Mouse (Mus musculus) midbrain, embryonic 14.5 days (tissue): ENCODE measurements around the gene Ccl7. TPM values are rescaled to one million over a fixed set of nuclear protein-coding genes. Genes with fewer than 3 reads are reported as not detected.

ENCODE experiments used
- ATAC-seq: fragments of 200-750 bp; cut with Nextera tagmentation; 2 replicates; pipeline ENCODE4 v1.8.0; 2017; ENCODE audit warnings: moderate number of reproducible peaks, moderate library complexity; ENCODE audit not compliant: low FRiP score, low TSS enrichment
- DNase-seq: peaks from one replicate; pipeline ENCODE4 v3.0.0-alpha.2; 2015
- H3K27ac ChIP-seq: fragments of 300-500 bp; sonication (generic); replicated peaks from 2 replicates; pipeline ENCODE4 v1.5.1; 2014; ENCODE audit warnings: mild to moderate bottlenecking, low read depth, low read length, moderate library complexity
- H3K27me3 ChIP-seq: fragments of 300-500 bp; sonication (generic); 2 replicates; pipeline ENCODE4 v1.6.1; 2014; ENCODE audit warnings: low read length, control low read depth, mixed read lengths; ENCODE audit not compliant: control insufficient read depth, insufficient read depth
- H3K36me3 ChIP-seq: fragments of 300-500 bp; sonication (generic); 2 replicates; pipeline ENCODE4 v1.6.1; 2014; ENCODE audit warnings: low read length, control low read depth; ENCODE audit not compliant: control insufficient read depth, insufficient read depth
- H3K4me1 ChIP-seq: fragments of 300-500 bp; sonication (generic); 2 replicates; pipeline ENCODE4 v1.6.1; 2014; ENCODE audit warnings: mild to moderate bottlenecking, antibody characterized with exemption, low read length, control low read depth; ENCODE audit not compliant: control insufficient read depth, insufficient read depth
- H3K4me2 ChIP-seq: fragments of 300-500 bp; sonication (generic); 2 replicates; pipeline ENCODE4 v1.6.1; 2014; ENCODE audit warnings: mild to moderate bottlenecking, low read length, moderate library complexity
- H3K4me3 ChIP-seq: fragments of 300-500 bp; sonication (generic); replicated peaks from 2 replicates; pipeline ENCODE4 v1.5.1; 2014; ENCODE audit warnings: low read depth, low read length
- H3K9ac ChIP-seq: fragments of 300-500 bp; sonication (generic); replicated peaks from 2 replicates; pipeline ENCODE4 v1.6.1; 2014; ENCODE audit warnings: mild to moderate bottlenecking, low read length, moderate library complexity
- H3K9me3 ChIP-seq: fragments of 300-500 bp; sonication (generic); 2 replicates; pipeline ENCODE4 v1.6.1; 2016; ENCODE audit warnings: low read length, control low read depth, mixed read lengths; ENCODE audit not compliant: control insufficient read depth
- WGBS: fragments of 180-500 bp; shearing (Covaris S2); extraction: QIAGEN DNeasy Blood & Tissue Kit; methylation state at CpG from one replicate; pipeline ENCODE4 v1.1.7; 2014; 5-methylcytosine and 5-hydroxymethylcytosine counted together
- polyA plus RNA-seq: library from polyadenylated mRNA; unstranded; fragments of >200 nt; fragmentation: Nextera tagmentation; extraction: Ambion mirVana; gene quantifications from 2 replicates; pipeline ENCODE4 v1.2.1, GENCODE M21; 2014

The Ccl7 gene
- polyA plus RNA-seq, 1 experiment from 2014 or later, result 1.9 TPM

DNA sequence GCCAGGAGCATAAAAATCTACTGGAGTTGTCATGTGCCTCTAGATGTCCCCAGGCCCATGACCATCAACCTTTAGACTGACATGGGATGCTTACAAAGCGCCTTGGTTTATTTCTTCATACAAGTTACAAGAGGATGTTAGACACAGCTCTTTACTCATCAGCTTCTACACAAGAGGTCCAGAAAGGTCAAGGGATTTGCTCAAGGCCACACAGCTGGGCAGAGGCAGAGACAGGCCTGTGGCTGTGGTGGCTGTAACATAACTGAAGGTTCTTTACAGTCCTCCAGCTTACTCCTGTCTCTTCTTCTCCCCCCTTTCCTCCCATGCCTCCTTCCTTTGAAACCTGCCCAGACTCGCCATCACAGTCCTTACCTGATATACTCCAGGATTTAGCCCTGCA lies 15.3 kb upstream of the Ccl7 start:
- WGBS, result 71% methylated on average over 2 of the region's 2 CpGs
- H3K27ac ChIP-seq, result no peak overlapping the region
- DNase-seq (no peak), ATAC-seq (no peak)
- H3K36me3 ChIP-seq, result no peaks in the 10 kb centered on the region
- no peak overlapping the region for H3K4me2 ChIP-seq
- no peaks in the 10 kb centered on the region for H3K9me3 ChIP-seq
- no peak overlapping the region for H3K9ac ChIP-seq
- no peak overlapping the region for H3K4me3 ChIP-seq
- no peaks in the 10 kb centered on the region for H3K27me3 ChIP-seq
- H3K4me1 ChIP-seq, result no peaks in the 10 kb centered on the region

DNA sequence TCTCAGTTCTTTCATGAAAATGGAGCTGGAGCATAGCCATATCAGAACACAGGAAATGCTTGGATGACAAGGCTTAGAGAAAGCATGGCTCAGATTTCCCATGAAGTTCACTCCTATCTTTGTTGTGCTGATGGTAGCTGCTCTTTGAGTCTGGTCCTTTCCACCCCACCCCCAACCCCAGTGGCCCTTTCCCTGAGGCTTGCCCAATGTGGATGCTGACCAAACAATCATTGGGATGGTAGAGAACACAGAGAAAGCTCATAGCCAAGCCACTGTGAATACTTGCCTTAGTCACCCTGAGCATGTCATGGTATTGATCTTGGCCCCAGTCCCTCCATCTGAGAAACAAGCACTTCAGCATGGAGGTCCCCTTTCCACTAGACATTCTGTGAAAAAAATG lies 13.4 kb upstream of the Ccl7 start:
- no peaks in the 10 kb centered on the region for H3K36me3 ChIP-seq
- H3K9me3 ChIP-seq, result no peaks in the 10 kb centered on the region
- H3K4me1 ChIP-seq, result no peaks in the 10 kb centered on the region
- no peaks in the 10 kb centered on the region for H3K27me3 ChIP-seq
- H3K4me3 ChIP-seq, result no peak overlapping the region
- no peak overlapping the region for H3K9ac ChIP-seq
- DNase-seq, result no peak
- no peak overlapping the region for H3K4me2 ChIP-seq
- no peak for ATAC-seq
- H3K27ac ChIP-seq, result no peak overlapping the region

DNA sequence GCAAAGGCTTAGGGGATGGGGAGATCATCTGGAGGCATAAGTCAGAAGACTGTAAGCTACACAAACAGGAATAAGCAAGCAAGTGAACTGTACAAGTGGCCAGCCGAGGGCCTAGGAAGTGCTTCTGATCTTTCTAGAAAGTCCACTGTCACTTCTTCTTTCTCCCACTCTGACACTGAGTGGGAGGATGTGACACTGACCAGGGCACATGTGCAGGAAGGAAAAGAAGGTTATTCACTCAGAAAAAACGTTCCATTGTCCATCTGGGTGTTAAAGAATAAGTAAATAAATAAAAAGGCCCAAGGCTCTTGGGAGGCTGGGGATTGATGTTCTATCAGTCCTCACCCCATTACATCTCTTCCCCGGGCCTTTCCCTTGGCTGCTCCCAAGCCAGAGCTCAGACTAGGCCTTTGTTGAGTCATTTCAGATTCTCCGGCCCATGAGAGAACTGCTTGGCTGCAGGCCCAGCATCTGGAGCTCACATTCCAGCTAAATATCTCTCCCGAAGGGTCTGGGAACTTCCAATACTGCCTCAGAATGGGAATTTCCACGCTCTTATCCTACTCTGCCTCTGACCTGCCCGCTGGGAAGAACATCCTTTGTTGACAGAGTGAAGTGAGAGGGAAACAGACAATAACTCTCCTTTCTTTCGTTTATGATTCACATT lies 12.7 kb upstream of the Ccl7 start:
- H3K27me3 ChIP-seq, result no peaks in the 10 kb centered on the region
- peak; percentile 57 for DNase-seq
- H3K4me3 ChIP-seq, result no peak overlapping the region
- no peaks in the 10 kb centered on the region for H3K4me1 ChIP-seq
- no peaks in the 10 kb centered on the region for H3K36me3 ChIP-seq
- ATAC-seq, result no peak
- no peak overlapping the region for H3K9ac ChIP-seq
- no peak overlapping the region for H3K4me2 ChIP-seq
- H3K9me3 ChIP-seq, result no peaks in the 10 kb centered on the region
- H3K27ac ChIP-seq, result peak overlapping the region; percentile 20
- 46% methylated on average over 8 of the region's 8 CpGs for WGBS

DNA sequence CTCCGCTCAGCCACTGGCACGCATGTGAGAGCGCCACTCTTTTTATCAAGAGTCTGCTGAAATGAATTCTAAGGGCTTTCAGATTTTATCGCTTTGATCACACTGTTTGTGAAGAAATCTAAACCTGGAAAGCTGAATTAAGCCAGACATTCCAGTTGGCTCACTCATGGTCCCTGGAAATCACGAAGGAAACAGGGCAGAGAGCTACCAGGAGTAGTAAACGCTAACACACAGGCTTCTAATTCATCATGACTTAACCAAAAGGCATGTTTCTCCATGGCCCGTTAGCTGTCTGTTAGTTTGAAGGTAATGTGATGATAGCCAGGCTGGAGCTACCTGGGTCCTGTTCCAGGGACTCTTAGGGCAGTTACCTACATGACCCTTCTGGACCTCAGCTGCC lies 11.1 kb upstream of the Ccl7 start:
- no peak overlapping the region for H3K27ac ChIP-seq
- H3K9ac ChIP-seq, result no peak overlapping the region

DNA sequence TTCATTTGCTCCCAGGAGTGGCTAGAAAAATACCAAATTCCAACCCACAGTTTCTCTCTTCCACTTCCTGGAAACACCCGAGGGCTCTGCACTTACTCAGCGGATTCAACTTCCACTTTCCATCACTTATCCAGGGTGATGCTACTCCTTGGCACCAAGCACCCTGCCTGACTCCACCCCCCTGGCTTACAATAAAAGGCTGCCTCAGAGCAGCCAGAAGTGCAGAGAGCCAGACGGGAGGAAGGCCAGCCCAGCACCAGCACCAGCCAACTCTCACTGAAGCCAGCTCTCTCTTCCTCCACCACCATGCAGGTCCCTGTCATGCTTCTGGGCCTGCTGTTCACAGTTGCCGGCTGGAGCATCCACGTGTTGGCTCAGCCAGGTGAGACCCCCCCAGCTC lies 10.2 kb upstream of the Ccl7 start, which contains the start of gene Ccl2:
TSS of gene Ccl2 (plus strand) at position 216 of the 400 bp plus-strand sequence.
- Histone ChIP-seq H3K9ac (no peak within 1 kb of the TSS), H3K27ac (no peak within 1 kb of the TSS), H3K36me3 (no peaks in the 10 kb centered on the region), H3K4me1 (no peaks in the 10 kb centered on the region), H3K27me3 (no peaks in the 10 kb centered on the region), H3K9me3 (no peaks in the 10 kb centered on the region), H3K4me2 (no peak within 1 kb of the TSS), H3K4me3 (no peak within 1 kb of the TSS)
- 54% methylated on average over 5 of the region's 5 CpGs for WGBS
- no peak for ATAC-seq
- DNase-seq, result peak; percentile 48

More for the DNA sequence above, 11.1 kb upstream of the Ccl7 start:
- no peaks in the 10 kb centered on the region for H3K27me3 ChIP-seq
- H3K4me1 ChIP-seq, result no peaks in the 10 kb centered on the region
- no peak for ATAC-seq
- H3K9me3 ChIP-seq, result no peaks in the 10 kb centered on the region
- 90% methylated on average over 7 of the region's 7 CpGs for WGBS
- H3K4me2 ChIP-seq, result no peak overlapping the region
- no peak for DNase-seq
- no peaks in the 10 kb centered on the region for H3K36me3 ChIP-seq
- no peak overlapping the region for H3K4me3 ChIP-seq

DNA sequence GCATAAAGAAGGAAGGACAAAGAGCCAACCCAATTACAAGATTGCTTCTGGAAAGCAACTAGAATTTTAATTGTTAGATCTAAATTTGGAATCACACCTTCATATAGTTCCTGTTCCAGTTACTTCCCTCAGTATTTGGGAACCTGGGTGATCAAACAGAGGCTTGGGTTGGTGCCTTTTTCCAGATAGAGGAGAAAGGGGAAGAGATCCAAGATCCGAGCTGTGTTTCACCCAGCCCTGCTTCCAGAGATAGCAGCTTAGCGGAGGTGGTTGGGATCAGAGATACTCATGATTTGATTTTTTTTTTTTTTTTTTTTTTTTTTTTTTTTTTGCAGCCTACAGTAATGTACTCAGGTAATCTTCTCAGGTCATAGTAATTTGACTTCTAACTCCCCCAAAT lies 9.7 kb upstream of the Ccl7 start:
- H3K36me3 ChIP-seq, result no peaks in the 10 kb centered on the region
- H3K27me3 ChIP-seq, result no peaks in the 10 kb centered on the region
- DNase-seq (no peak), ATAC-seq (no peak)
- H3K27ac ChIP-seq, result no peak overlapping the region
- no peaks in the 10 kb centered on the region for H3K9me3 ChIP-seq
- no peaks in the 10 kb centered on the region for H3K4me1 ChIP-seq
- WGBS, result 86% methylated on average over 2 of the region's 2 CpGs
- H3K4me3 ChIP-seq, result no peak overlapping the region
- no peak overlapping the region for H3K9ac ChIP-seq
- no peak overlapping the region for H3K4me2 ChIP-seq

DNA sequence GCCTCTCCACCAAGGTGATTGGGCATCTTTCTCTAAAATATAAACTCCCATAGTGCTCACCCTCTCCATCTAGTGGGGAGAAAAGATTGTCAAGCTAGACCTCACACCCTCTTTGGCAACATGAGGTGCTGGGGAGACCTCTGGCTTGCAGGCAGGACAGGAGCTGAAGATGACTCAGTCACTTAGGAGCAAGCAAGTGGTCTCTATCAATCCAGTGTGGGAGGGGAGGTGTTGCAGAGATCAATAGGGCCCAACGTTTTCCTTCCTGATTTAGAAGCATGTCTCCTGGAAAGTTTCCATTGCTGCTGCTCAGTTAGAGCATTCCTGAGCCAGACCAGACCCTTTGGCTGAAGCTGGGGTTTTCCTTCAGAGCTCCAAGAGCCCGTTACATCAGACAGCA lies 7.0 kb upstream of the Ccl7 start, which contains the start of gene Gm17268:
TSS of gene Gm17268 (minus strand) at position 28 of the 400 bp plus-strand sequence.
- H3K36me3 ChIP-seq, result no peaks in the 10 kb centered on the region
- no peaks in the 10 kb centered on the region for H3K27me3 ChIP-seq
- no peaks in the 10 kb centered on the region for H3K4me1 ChIP-seq
- no peak within 1 kb of the TSS for H3K4me2 ChIP-seq
- H3K9me3 ChIP-seq, result no peaks in the 10 kb centered on the region
- DNase-seq, result no peak
- H3K9ac ChIP-seq, result no peak within 1 kb of the TSS
- no peak within 1 kb of the TSS for H3K27ac ChIP-seq
- WGBS, result 68% methylated on average over 2 of the region's 2 CpGs
- no peak within 1 kb of the TSS for H3K4me3 ChIP-seq
- ATAC-seq, result no peak

DNA sequence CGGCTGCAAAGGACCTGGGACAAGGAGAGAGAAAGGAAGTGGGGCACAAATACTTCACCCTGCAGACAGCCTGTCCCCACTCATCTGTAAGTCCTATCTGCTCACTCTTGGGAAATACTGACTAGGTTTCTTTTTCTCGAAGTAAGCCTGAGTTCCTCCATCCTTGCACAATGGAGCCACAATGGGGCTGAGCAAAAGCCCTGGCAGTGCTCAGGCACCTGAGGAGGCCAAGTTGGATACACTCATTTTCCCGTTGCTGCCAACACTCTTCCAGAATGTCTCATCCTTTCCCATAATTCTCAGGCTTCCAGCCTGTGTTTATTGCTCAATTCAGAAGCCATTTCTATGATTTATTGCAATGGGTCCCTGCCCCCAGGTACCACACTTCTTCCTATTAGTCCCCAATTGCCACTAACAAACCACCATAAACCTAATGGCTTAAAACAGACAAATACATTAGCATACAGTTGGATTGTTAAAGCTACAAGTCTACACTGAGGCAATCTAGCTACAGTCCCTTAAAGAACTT lies 6.3 kb upstream of the Ccl7 start:
- Histone ChIP-seq H3K27me3 (no peaks in the 10 kb centered on the region), H3K36me3 (no peaks in the 10 kb centered on the region), H3K4me1 (no peaks in the 10 kb centered on the region), H3K4me3 (no peak overlapping the region), H3K27ac (no peak overlapping the region), H3K4me2 (no peak overlapping the region), H3K9me3 (no peaks in the 10 kb centered on the region), H3K9ac (no peak overlapping the region)
- 75% methylated on average over 3 of the region's 3 CpGs for WGBS
- no peak for DNase-seq
- no peak for ATAC-seq

DNA sequence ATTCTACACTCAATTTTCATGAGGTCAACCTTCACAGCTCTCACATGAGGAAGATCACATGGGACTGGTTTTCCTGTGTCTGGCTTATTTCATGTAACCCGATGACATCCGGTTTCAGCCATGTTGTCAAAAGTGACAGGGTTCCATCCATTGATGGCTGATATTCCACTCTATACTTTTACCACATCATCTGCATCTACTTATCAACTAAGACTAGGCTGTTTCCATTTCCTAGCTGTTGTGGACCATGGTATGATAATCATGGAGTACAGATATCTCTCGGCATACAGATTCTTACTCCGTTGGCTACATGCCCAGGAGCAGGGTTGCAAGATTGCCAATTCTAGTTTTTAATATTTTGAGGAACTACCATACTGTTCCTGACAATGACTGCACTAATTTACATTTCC lies 3.8 kb upstream of the Ccl7 start:
- 93% methylated on average over 4 of the region's 4 CpGs for WGBS
- Histone ChIP-seq H3K4me2 (no peak overlapping the region), H3K36me3 (no peaks in the 10 kb centered on the region), H3K27ac (no peak overlapping the region), H3K9me3 (no peaks in the 10 kb centered on the region), H3K27me3 (no peaks in the 10 kb centered on the region), H3K9ac (no peak overlapping the region), H3K4me3 (no peak overlapping the region), H3K4me1 (no peaks in the 10 kb centered on the region)
- DNase-seq (no peak), ATAC-seq (no peak)
